Mouse (Mus musculus) layer of hippocampus, adult 2 months (tissue): Measurements from ENCODE around the gene Mgea5. TPM values are rescaled to one million over a fixed set of nuclear protein-coding genes. Genes with fewer than 3 reads are reported as not detected.

Source experiments
- DNase-seq, 2 experiments: peaks; one replicate each; pipeline ENCODE4 v3.0.0; 2022; ENCODE audit warnings: low spot score in 2 of 2
- H3K27ac ChIP-seq: fragments of 200-600 bp; 2 replicates; pipeline ENCODE4 v1.8.1; 2022
- H3K4me3 ChIP-seq: fragments of 200-600 bp; 2 replicates; pipeline ENCODE4 v1.8.1; 2022; ENCODE audit warnings: mild to moderate bottlenecking
- CTCF ChIP-seq: fragments of 200-600 bp; conservative IDR thresholded peaks from 2 replicates; pipeline ENCODE4 v1.8.1; 2022; ENCODE audit warnings: antibody characterized with exemption, mild to moderate bottlenecking, moderate library complexity
- total RNA-seq, 2 experiments: library from RNA; stranded (reverse); gene quantifications; 2 replicates each; pipeline ENCODE4 v1.2.3; 2021

The Mgea5 gene
- total RNA-seq, 2 experiments from 2014 or later: 166 to 170 TPM

GRCm38 (mm10) chr19:45741431-45742217 lies 42.0 kb downstream of the Mgea5 start:
- no peak for DNase-seq
- no peak for TF ChIP-seq CTCF
- Histone ChIP-seq H3K27ac (no peak overlapping the region), H3K4me3 (no peak overlapping the region)

GRCm38 (mm10) chr19:45740817-45741216 lies 42.8 kb downstream of the Mgea5 start:
- no peak for TF ChIP-seq CTCF
- no peak for DNase-seq

GRCm38 (mm10) chr19:45740233-45740632 lies 43.4 kb downstream of the Mgea5 start:
- H3K4me3 ChIP-seq: no peak overlapping the region

More at GRCm38 (mm10) chr19:45740817-45741216, 42.8 kb downstream of the Mgea5 start:
- no peak overlapping the region for H3K4me3 ChIP-seq
- no peak overlapping the region for H3K27ac ChIP-seq

GRCm38 (mm10) chr19:45738521-45738920 lies 45.1 kb downstream of the Mgea5 start:
- TF ChIP-seq CTCF: no peak
- Histone ChIP-seq H3K27ac (no peak overlapping the region), H3K4me3 (no peak overlapping the region)
- DNase-seq: no peak

More at GRCm38 (mm10) chr19:45740233-45740632, 43.4 kb downstream of the Mgea5 start:
- no peak for DNase-seq
- TF ChIP-seq CTCF: no peak
- no peak overlapping the region for H3K27ac ChIP-seq

DNA sequence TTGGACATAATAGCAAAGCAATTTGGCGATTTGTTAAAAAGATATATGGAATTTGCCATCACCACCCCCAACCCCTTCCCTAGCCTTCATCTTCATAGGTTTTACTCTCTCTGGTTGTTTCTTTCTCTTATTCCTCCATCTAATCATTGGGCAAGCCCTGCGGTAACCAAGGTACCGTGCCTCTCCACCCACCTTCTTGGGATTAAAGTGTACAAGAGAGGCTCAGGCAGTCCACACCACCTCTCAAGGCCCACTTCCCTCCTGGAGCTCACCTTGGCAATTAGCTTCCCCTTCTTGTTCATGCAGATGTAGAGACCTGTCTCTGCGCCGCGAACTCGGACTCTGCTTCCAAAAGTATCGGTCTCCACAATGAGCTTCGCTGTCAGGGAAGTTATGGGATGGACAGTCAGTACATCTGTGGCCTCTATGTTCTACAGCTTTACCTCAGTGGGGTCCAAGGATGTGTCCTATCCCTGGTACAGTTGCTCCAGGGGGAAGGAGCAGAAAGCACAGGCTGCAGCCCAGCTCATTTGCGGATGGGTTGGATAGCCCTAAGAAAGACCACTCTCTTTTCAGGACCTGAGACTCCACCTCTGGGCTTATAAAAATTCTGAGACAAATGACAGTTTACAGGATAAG lies 45.7 kb downstream of the Mgea5 start:
- no peak for DNase-seq
- Histone ChIP-seq H3K27ac (no peak overlapping the region), H3K4me3 (no peak overlapping the region)
- TF ChIP-seq CTCF: no peak

GRCm38 (mm10) chr19:45737208-45737845 lies 46.3 kb downstream of the Mgea5 start:
- no peak overlapping the region for H3K27ac ChIP-seq
- no peak for TF ChIP-seq CTCF
- H3K4me3 ChIP-seq: peak overlapping the region; percentile 41
- DNase-seq: no peak

- no peak overlapping the region for H3K27ac ChIP-seq
- DNase-seq: no peak
- H3K4me3 ChIP-seq: peak overlapping the region; percentile 41
- TF ChIP-seq CTCF: no peak
These were observed 46.8 kb downstream of the Mgea5 start for GRCm38 (mm10) chr19:45736855-45737207.

- no peak overlapping the region for H3K27ac ChIP-seq
- DNase-seq: no peak
- TF ChIP-seq CTCF: no peak
- H3K4me3 ChIP-seq: no peak overlapping the region
These were observed 47.4 kb downstream of the Mgea5 start for GRCm38 (mm10) chr19:45736241-45736640.

DNA sequence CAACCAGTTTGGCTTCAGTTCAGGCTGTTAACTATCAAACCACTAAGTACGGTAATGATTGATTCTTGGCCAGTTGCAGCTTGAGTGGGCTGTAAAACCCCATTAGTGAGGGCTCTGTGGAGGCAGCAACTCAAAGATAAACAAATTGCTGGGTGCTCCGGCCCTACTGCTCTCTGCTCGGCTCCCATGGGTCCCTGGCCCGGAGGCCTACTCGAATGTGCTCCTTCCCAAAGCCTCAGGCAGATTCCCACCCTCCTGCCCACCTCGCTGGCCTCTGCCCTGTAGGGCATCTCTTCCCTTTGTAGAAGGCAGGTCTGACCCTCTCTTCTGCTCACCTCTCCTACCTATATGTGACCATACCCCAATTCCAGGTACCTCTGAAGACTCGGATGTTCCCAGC lies 48.9 kb downstream of the Mgea5 start:
- no peak overlapping the region for H3K4me3 ChIP-seq
- TF ChIP-seq CTCF: no peak
- no peak overlapping the region for H3K27ac ChIP-seq
- no peak for DNase-seq

- H3K27ac ChIP-seq: no peak overlapping the region
- TF ChIP-seq CTCF: no peak
- no peak overlapping the region for H3K4me3 ChIP-seq
- DNase-seq: no peak
These were observed 49.4 kb downstream of the Mgea5 start for GRCm38 (mm10) chr19:45734191-45734590.

DNA sequence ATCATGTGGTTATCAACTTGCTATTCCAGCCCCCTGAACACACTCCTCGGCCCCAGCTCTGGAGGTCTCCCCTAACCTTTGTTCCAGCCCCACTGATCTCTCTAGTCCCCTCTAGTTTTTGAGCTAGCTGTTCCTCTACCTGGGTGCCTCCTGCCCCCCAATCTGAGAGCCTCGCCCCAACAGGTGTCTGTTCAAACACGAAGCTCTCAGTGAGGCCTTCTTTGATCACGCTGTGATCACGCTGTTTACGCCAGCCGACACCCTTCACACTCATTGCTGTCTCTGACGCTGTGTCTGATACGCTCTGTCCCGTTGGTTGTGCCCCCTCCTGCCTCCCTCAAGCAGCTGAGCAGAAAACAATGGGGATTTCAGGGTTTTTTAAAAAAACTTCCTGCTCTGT lies 50.1 kb downstream of the Mgea5 start:
- TF ChIP-seq CTCF: no peak
- H3K4me3 ChIP-seq: no peak overlapping the region
- no peak for DNase-seq
- H3K27ac ChIP-seq: no peak overlapping the region

- no peak for TF ChIP-seq CTCF
These were observed 52.0 kb downstream of the Mgea5 start for GRCm38 (mm10) chr19:45731658-45732057.

DNA sequence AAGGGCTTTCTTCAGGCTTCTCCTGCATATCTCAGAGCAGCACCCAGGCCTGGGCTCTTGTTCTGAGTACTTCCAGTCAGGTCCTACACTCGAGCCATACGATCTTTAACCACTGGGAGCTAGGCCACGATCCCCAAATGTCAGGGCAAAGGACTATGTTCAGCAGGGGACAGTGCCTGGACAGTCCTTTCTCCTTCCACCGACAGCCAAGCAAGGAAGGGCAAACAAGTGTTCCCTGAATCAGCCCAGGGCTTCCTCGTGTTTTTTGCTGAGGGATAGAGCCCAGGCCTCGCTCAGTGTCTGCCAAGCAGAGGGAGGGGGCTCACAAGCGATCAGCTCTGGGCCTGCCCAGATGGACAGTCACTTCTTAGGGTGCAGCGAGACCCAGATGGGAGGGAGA lies 53.6 kb downstream of the Mgea5 start:
- no peak for TF ChIP-seq CTCF
- H3K4me3 ChIP-seq: no peak overlapping the region
- H3K27ac ChIP-seq: no peak overlapping the region
- no peak for DNase-seq

More at GRCm38 (mm10) chr19:45731658-45732057, 52.0 kb downstream of the Mgea5 start:
- Histone ChIP-seq H3K27ac (no peak overlapping the region), H3K4me3 (no peak overlapping the region)
- DNase-seq: no peak

- no peak for DNase-seq
- Histone ChIP-seq H3K27ac (no peak overlapping the region), H3K4me3 (no peak overlapping the region)
- TF ChIP-seq CTCF: no peak
These were observed 56.4 kb downstream of the Mgea5 start for GRCm38 (mm10) chr19:45727231-45727630.
